Mouse (Mus musculus) cerebellum, adult 2 months (tissue): ENCODE data around the gene Zfp617.
"Not testable (repeated sequence)": the region's sequence is repeated elsewhere in the genome, so short reads cannot be mapped to it uniquely, and the experiment has no call there.

ENCODE experiments used
- CTCF ChIP-seq: fragments of 200-500 bp; IDR thresholded peaks from 2 replicates; pipeline ENCODE4 v1.5.1; 2011; ENCODE audit warnings: low read depth, mild to moderate bottlenecking, control low read depth, low read length, moderate library complexity, borderline replicate concordance; ENCODE audit not compliant: insufficient read depth
- POLR2A ChIP-seq: fragments of 200-500 bp; IDR thresholded peaks from 2 replicates; pipeline ENCODE4 v1.6.1; 2011; ENCODE audit warnings: low read length, control low read depth, borderline replicate concordance; ENCODE audit not compliant: insufficient read depth

GRCm38 (mm10) chr8:71861551-71861950, 46.9 kb upstream of the Zfp617 start:
- not testable (repeated sequence) for TF ChIP-seq POLR2A, CTCF
